Mouse (Mus musculus): ENCODE measurements at regions not wholly inside any gene's neighbourhood (a gene's known extent, or its start where the extent isn't known, plus 50 kb on each side); places are given as distances from the start of the nearest gene placed in this dataset.

- H3K4me2 ChIP-seq (ENCODE audit: low read depth) = no peak overlapping the region
These were observed 433.0 kb upstream of the Sall1 start for GRCm38 (mm10) chr8:89476930-89477329.

GRCm38 (mm10) chr8:89471116-89471515 is 427.2 kb upstream of the Sall1 start:
- H3K36me3 ChIP-seq (ENCODE audit: insufficient read depth) = no peaks in the 10 kb centered on the region
- H3K27ac ChIP-seq (ENCODE audit: low read depth, low read length) = no peak overlapping the region
- H3K9ac ChIP-seq = no peak overlapping the region
- no peaks in the 10 kb centered on the region; the same call in 1 of the 2 replicates for H3K27me3 ChIP-seq (ENCODE audit: insufficient read depth, low read length)
- H3K4me2 ChIP-seq (ENCODE audit: low read depth) = no peak overlapping the region
- DNase-seq = peak; percentile 50
- WGBS = 66% methylated on average over 5 of the region's 5 CpGs
- no peaks in the 10 kb centered on the region for H3K4me1 ChIP-seq (ENCODE audit: insufficient read depth)
- TF ChIP-seq CTCF (IDR thresholded peaks at IDR 0.05; ENCODE audit: low read depth) = no peak
- no peak overlapping the region for H3K4me3 ChIP-seq (ENCODE audit: low read depth, low read length)
- ATAC-seq = no peak
- no peaks in the 10 kb centered on the region for H3K9me3 ChIP-seq (ENCODE audit: low read length)

More at GRCm38 (mm10) chr8:89476930-89477329, 433.0 kb upstream of the Sall1 start:
- Histone ChIP-seq H3K27me3 (ENCODE audit: insufficient read depth, low read length) (peaks cover 8% of the 10 kb centered on the region), H3K9ac (no peak overlapping the region), H3K27ac (ENCODE audit: low read depth, low read length) (no peak overlapping the region), H3K4me1 (ENCODE audit: insufficient read depth) (no peaks in the 10 kb centered on the region), H3K9me3 (ENCODE audit: low read length) (no peaks in the 10 kb centered on the region), H3K36me3 (ENCODE audit: insufficient read depth) (no peaks in the 10 kb centered on the region), H3K4me3 (ENCODE audit: low read depth, low read length) (no peak overlapping the region)
- no peak for TF ChIP-seq CTCF (IDR thresholded peaks at IDR 0.05; ENCODE audit: low read depth)
- DNase-seq (peak; percentile 26), ATAC-seq (peak; percentile 85)
- WGBS = 22% methylated on average over 4 of the region's 4 CpGs

GRCm38 (mm10) chr8:89468782-89469220 is 424.8 kb upstream of the Sall1 start:
- peak; percentile 56 for ATAC-seq
- H3K4me1 ChIP-seq (ENCODE audit: insufficient read depth) = no peaks in the 10 kb centered on the region
- peak; percentile 60 for DNase-seq
- 42% methylated on average over 5 of the region's 5 CpGs for WGBS
- H3K27ac ChIP-seq (ENCODE audit: low read depth, low read length) = no peak overlapping the region
- no peak overlapping the region for H3K4me3 ChIP-seq (ENCODE audit: low read depth, low read length)
- H3K27me3 ChIP-seq (ENCODE audit: insufficient read depth, low read length) = no peaks in the 10 kb centered on the region
- no peak overlapping the region for H3K4me2 ChIP-seq (ENCODE audit: low read depth)
- H3K36me3 ChIP-seq (ENCODE audit: insufficient read depth) = no peaks in the 10 kb centered on the region
- no peak for TF ChIP-seq CTCF (IDR thresholded peaks at IDR 0.05; ENCODE audit: low read depth)
- H3K9ac ChIP-seq = no peak overlapping the region
- no peaks in the 10 kb centered on the region for H3K9me3 ChIP-seq (ENCODE audit: low read length)

GRCm38 (mm10) chr8:89465211-89465753 is 421.3 kb upstream of the Sall1 start:
- Histone ChIP-seq H3K4me3 (ENCODE audit: low read depth, low read length) (no peak overlapping the region), H3K27ac (ENCODE audit: low read depth, low read length) (no peak overlapping the region), H3K9me3 (ENCODE audit: low read length) (no peaks in the 10 kb centered on the region), H3K4me2 (ENCODE audit: low read depth) (no peak overlapping the region), H3K36me3 (ENCODE audit: insufficient read depth) (no peaks in the 10 kb centered on the region), H3K27me3 (ENCODE audit: insufficient read depth, low read length) (no peaks in the 10 kb centered on the region), H3K9ac (no peak overlapping the region), H3K4me1 (ENCODE audit: insufficient read depth) (no peaks in the 10 kb centered on the region)
- WGBS = 54% methylated on average over 13 of the region's 13 CpGs
- peak; percentile 44 for TF ChIP-seq CTCF (IDR thresholded peaks at IDR 0.05; ENCODE audit: low read depth)
- no peak for DNase-seq
- ATAC-seq = peak; percentile 71

- no peak for ATAC-seq
- no peaks in the 10 kb centered on the region for H3K27me3 ChIP-seq (ENCODE audit: insufficient read depth, low read length)
- 49% methylated on average over 4 of the region's 4 CpGs for WGBS
- TF ChIP-seq CTCF (IDR thresholded peaks at IDR 0.05; ENCODE audit: low read depth) = no peak
- no peak for DNase-seq
- H3K9me3 ChIP-seq (ENCODE audit: low read length) = no peaks in the 10 kb centered on the region
- no peak overlapping the region for H3K4me3 ChIP-seq (ENCODE audit: low read depth, low read length)
- H3K36me3 ChIP-seq (ENCODE audit: insufficient read depth) = no peaks in the 10 kb centered on the region
- H3K4me2 ChIP-seq (ENCODE audit: low read depth) = no peak overlapping the region
- no peak overlapping the region for H3K27ac ChIP-seq (ENCODE audit: low read depth, low read length)
- no peak overlapping the region for H3K9ac ChIP-seq
- H3K4me1 ChIP-seq (ENCODE audit: insufficient read depth) = no peaks in the 10 kb centered on the region
These were observed 412.6 kb upstream of the Sall1 start for GRCm38 (mm10) chr8:89456517-89456916.

- Histone ChIP-seq H3K27ac (ENCODE audit: low read depth, low read length) (no peak overlapping the region), H3K4me2 (ENCODE audit: low read depth) (no peak overlapping the region), H3K36me3 (ENCODE audit: insufficient read depth) (no peaks in the 10 kb centered on the region), H3K27me3 (ENCODE audit: insufficient read depth, low read length) (no peaks in the 10 kb centered on the region), H3K4me3 (ENCODE audit: low read depth, low read length) (no peak overlapping the region), H3K4me1 (ENCODE audit: insufficient read depth) (no peaks in the 10 kb centered on the region), H3K9me3 (ENCODE audit: low read length) (no peaks in the 10 kb centered on the region), H3K9ac (no peak overlapping the region)
- 76% methylated on average over 5 of the region's 5 CpGs for WGBS
- DNase-seq (no peak), ATAC-seq (no peak)
- no peak for TF ChIP-seq CTCF (IDR thresholded peaks at IDR 0.05; ENCODE audit: low read depth)
These were observed 411.8 kb upstream of the Sall1 start for GRCm38 (mm10) chr8:89455731-89456130.

- 88% methylated on average over 7 of the region's 7 CpGs for WGBS
- H3K9ac ChIP-seq = no peak overlapping the region
- H3K4me2 ChIP-seq (ENCODE audit: low read depth) = no peak overlapping the region
- no peak for DNase-seq
- H3K9me3 ChIP-seq (ENCODE audit: low read length) = no peaks in the 10 kb centered on the region
- H3K36me3 ChIP-seq (ENCODE audit: insufficient read depth) = no peaks in the 10 kb centered on the region
- no peak overlapping the region for H3K4me3 ChIP-seq (ENCODE audit: low read depth, low read length)
- no peaks in the 10 kb centered on the region for H3K27me3 ChIP-seq (ENCODE audit: insufficient read depth, low read length)
- no peak for TF ChIP-seq CTCF (IDR thresholded peaks at IDR 0.05; ENCODE audit: low read depth)
- ATAC-seq = no peak
- no peaks in the 10 kb centered on the region for H3K4me1 ChIP-seq (ENCODE audit: insufficient read depth)
- H3K27ac ChIP-seq (ENCODE audit: low read depth, low read length) = no peak overlapping the region
These were observed 410.2 kb upstream of the Sall1 start for GRCm38 (mm10) chr8:89454197-89454596.

Data from forebrain, postnatal 0 days (tissue).